Mouse (Mus musculus) heart, postnatal 0 days (tissue): ENCODE measurements around the gene Angptl8.

Experiments used
- CTCF ChIP-seq: IDR thresholded peaks from 2 replicates; pipeline ENCODE4 v1.5.1; 2016; ENCODE audit warnings: antibody characterized with exemption, control low read depth, low read depth
- EP300 ChIP-seq: IDR thresholded peaks from 2 replicates; pipeline ENCODE4 v1.6.1; 2016; ENCODE audit warnings: antibody characterized with exemption, low read depth

DNA sequence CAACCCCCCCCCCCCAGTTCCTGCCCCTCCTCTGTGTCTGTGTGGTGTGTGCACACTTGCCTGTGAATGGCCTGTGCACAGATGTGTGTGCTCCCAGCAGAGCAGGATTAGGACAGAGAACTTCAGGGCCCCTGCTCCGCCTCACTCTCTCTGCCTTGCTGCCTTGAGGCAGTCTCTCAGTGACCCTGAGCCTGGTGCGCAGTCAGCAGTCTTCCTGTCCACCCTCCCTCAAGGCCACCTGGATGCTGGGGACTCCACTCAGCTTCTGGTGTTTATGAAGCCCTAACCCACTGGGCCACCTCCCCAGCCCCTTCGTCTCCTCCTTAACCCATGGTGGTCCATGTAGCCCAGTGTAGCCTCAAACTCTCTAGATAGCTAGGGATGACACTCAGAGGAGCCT lies 32.4 kb downstream of the Angptl8 start:
- TF ChIP-seq CTCF, result no peak
- no peak for TF ChIP-seq EP300
